Mouse (Mus musculus) hindbrain, embryonic 13.5 days (tissue): ENCODE data around the gene Exo5. TPM values are rescaled to one million over a fixed set of nuclear protein-coding genes. Genes with fewer than 3 reads are reported as not detected.

Experiments
- ATAC-seq: fragments of 200-750 bp; cut with Nextera tagmentation; 2 replicates; pipeline ENCODE4 v1.8.0; 2017; ENCODE audit warnings: moderate TSS enrichment; ENCODE audit not compliant: low FRiP score
- H3K27ac ChIP-seq: fragments of 300-500 bp; sonication (generic); 2 replicates; pipeline ENCODE4 v1.5.1; 2015; ENCODE audit warnings: inconsistent platforms, mild to moderate bottlenecking, moderate library complexity
- H3K27me3 ChIP-seq: fragments of 300-500 bp; sonication (generic); 2 replicates; pipeline ENCODE4 v1.6.1; 2015; ENCODE audit warnings: mild to moderate bottlenecking, inconsistent platforms
- H3K36me3 ChIP-seq: fragments of 300-500 bp; sonication (generic); 2 replicates; pipeline ENCODE4 v1.6.1; 2015; ENCODE audit warnings: mild to moderate bottlenecking, inconsistent platforms
- H3K4me1 ChIP-seq: fragments of 300-500 bp; sonication (generic); replicated peaks from 2 replicates; pipeline ENCODE4 v1.6.1; 2015; ENCODE audit warnings: inconsistent platforms
- H3K4me2 ChIP-seq: fragments of 300-500 bp; sonication (generic); 2 replicates; pipeline ENCODE4 v1.6.1; 2015; ENCODE audit warnings: inconsistent platforms, mild to moderate bottlenecking, moderate library complexity
- H3K4me3 ChIP-seq: fragments of 300-500 bp; sonication (generic); 2 replicates; pipeline ENCODE4 v1.5.1; 2015; ENCODE audit warnings: mild to moderate bottlenecking, inconsistent platforms
- H3K9ac ChIP-seq: fragments of 300-500 bp; sonication (generic); 2 replicates; pipeline ENCODE4 v1.6.1; 2015; ENCODE audit warnings: mild to moderate bottlenecking, inconsistent platforms
- H3K9me3 ChIP-seq: fragments of 300-500 bp; sonication (generic); 2 replicates; pipeline ENCODE4 v1.6.1; 2016; ENCODE audit warnings: inconsistent platforms
- WGBS: fragments of 180-500 bp; shearing (Covaris S2); methylation state at CpG from one replicate; pipeline ENCODE4 v1.1.7; 2015; 5-methylcytosine and 5-hydroxymethylcytosine counted together
- polyA plus RNA-seq: library from polyadenylated mRNA; unstranded; fragments of >200 nt; fragmentation: Nextera tagmentation; extraction: Ambion mirVana; gene quantifications from 2 replicates; pipeline ENCODE4 v1.2.1, GENCODE M21; 2015

Exo5 gene
- polyA plus RNA-seq, 1 experiment from 2014 or later, result 38.3 TPM

DNA sequence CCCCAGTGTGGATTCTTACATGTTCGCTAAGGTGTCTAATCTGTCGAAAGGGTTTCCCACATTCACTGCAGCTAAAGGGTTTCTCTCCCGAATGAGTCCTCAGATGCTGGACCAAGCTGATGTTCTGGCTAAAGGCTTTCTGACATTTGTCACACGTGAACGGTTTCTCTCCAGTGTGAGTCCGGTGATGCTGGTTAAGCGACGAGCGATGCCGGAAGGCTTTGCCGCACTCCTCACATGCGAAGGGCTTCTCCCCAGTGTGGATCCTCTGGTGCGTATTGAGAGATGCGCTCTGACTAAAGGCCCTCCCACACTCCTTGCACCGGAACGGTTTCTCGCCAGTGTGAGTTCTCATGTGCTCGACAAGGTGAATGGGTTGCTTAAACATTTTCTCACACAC lies 5.9 kb upstream of the Exo5 start:
- Histone ChIP-seq H3K36me3 (peaks cover 16% of the 10 kb centered on the region), H3K4me2 (no peak overlapping the region)
- WGBS, result 95% methylated on average over 18 of the region's 18 CpGs

DNA sequence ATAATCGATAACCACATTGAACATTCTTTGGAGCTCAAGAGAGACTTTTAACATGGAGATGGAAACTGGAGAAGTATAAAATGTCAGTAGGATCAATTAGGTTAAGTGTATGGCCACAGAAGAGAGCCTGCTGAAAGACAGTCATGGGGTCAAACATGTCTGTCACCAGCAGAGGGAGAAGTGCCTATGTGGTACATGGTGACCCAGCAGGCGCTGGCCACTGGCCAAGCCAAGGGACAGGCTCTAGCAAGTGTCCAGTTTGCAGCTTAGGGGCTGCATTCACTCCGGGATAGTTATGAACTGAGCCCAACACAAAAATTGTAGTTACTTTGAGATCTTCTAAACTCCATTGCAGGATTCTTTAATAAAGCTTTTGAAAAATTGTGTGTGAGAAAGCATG lies 3.9 kb upstream of the Exo5 start:
- no peak overlapping the region for H3K4me3 ChIP-seq
- H3K27me3 ChIP-seq, result no peaks in the 10 kb centered on the region
- H3K9ac ChIP-seq, result no peak overlapping the region
- WGBS, result 91% methylated on average over 3 of the region's 3 CpGs
- peaks cover 10% of the 10 kb centered on the region; the same call in 1 of the 2 replicates for H3K9me3 ChIP-seq
- H3K4me1 ChIP-seq, result peaks cover 7% of the 10 kb centered on the region
- H3K27ac ChIP-seq, result no peak overlapping the region
- no peak for ATAC-seq
- H3K4me2 ChIP-seq, result no peak overlapping the region
- peaks cover 10% of the 10 kb centered on the region for H3K36me3 ChIP-seq

More for the DNA sequence above, 5.9 kb upstream of the Exo5 start:
- no peak overlapping the region for H3K4me3 ChIP-seq
- H3K27me3 ChIP-seq, result no peaks in the 10 kb centered on the region
- H3K9me3 ChIP-seq, result peaks cover 10% of the 10 kb centered on the region; the same call in 1 of the 2 replicates
- H3K27ac ChIP-seq, result no peak overlapping the region
- H3K9ac ChIP-seq, result no peak overlapping the region
- no peak for ATAC-seq
- no peaks in the 10 kb centered on the region for H3K4me1 ChIP-seq

DNA sequence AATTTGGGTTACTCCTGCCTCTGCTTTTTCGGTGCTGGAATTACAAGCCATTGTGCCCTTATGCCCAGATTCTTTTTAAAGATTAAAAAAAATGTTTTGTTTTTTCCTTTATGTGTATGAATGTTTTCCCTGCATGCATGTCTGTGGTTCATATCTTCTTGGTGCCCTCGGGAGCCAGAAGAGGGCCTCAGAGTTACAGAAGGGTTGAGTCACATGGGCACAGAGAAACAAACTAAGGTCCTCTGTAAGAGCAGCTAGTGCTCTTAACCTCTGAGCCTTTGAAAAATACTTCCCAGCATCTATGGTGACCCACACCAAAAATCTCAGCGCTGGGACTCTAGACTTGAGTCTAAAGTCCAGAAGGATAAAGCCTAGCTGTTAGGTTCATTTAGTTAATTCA lies 569 bp upstream of the Exo5 start:
- H3K4me2 ChIP-seq, result peak overlapping the region; percentile 69
- H3K9me3 ChIP-seq, result 0 out of 2 replicates have a peak, but pooled peaks cover 18% of the 10 kb centered on the region
- peak overlapping the region; percentile 92 for H3K27ac ChIP-seq
- H3K9ac ChIP-seq, result peak overlapping the region; percentile 84
- peaks cover 26% of the 10 kb centered on the region for H3K36me3 ChIP-seq
- no peaks in the 10 kb centered on the region for H3K27me3 ChIP-seq
- peaks cover 17% of the 10 kb centered on the region for H3K4me1 ChIP-seq
- peak; percentile 63 for ATAC-seq
- peak overlapping the region; percentile 65 for H3K4me3 ChIP-seq
- WGBS, result 17% methylated on average over 3 of the region's 3 CpGs

DNA sequence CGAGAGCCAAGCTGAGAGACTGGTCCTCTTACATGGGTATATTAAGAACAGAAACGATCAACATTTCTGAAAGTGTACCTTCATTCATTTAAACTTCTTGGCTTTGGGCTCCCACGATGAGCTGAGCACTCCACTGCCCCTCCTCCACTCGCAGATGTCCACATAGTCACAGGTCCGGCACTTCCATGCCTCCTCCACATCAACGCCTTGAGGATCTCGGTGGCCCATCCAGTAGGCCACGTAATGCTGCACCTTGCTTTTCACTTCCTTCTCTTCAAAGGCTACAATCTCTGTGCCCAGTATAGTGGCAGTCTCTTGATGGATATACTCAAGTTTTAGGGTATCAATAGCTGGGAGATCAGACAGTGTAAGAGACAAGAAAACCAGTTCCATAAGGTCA lies 3.4 kb downstream of the Exo5 start:
- Histone ChIP-seq H3K36me3 (peaks cover 43% of the 10 kb centered on the region), H3K9me3 (0 out of 2 replicates have a peak, but pooled peaks cover 18% of the 10 kb centered on the region), H3K4me3 (no peak overlapping the region), H3K4me2 (no peak overlapping the region), H3K4me1 (peaks cover 17% of the 10 kb centered on the region), H3K27ac (no peak overlapping the region), H3K9ac (no peak overlapping the region), H3K27me3 (no peaks in the 10 kb centered on the region)
- WGBS, result 98% methylated on average over 8 of the region's 8 CpGs
- ATAC-seq, result no peak

DNA sequence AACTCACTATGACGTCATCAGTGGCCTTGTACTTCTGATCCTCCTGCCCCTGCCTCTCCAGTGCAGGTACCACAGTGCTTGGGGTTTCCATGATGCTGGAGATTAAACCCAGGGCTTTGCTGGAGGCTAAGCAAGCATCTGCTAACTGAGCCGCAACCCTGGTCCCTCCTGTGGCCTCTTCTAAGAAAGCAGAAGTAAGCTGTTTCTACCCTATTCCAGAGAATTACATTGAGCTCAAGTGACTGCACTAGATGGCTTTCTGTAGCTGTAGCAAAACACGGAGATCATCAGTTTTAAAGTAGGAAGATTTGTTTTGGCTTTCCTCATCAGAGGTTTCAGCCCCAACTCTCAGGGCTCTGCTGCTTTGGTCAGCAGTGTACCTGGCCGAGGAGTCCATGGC lies 10.3 kb downstream of the Exo5 start:
- Histone ChIP-seq H3K9ac (no peak overlapping the region), H3K27me3 (0 out of 2 replicates have a peak, but pooled peaks cover 3% of the 10 kb centered on the region), H3K36me3 (peaks cover 9% of the 10 kb centered on the region), H3K4me1 (no peaks in the 10 kb centered on the region; the same call in 1 of the 2 replicates), H3K4me2 (no peak overlapping the region), H3K9me3 (no peaks in the 10 kb centered on the region), H3K27ac (no peak overlapping the region), H3K4me3 (no peak overlapping the region)
- ATAC-seq, result no peak
- 79% methylated on average over 4 of the region's 4 CpGs for WGBS

DNA sequence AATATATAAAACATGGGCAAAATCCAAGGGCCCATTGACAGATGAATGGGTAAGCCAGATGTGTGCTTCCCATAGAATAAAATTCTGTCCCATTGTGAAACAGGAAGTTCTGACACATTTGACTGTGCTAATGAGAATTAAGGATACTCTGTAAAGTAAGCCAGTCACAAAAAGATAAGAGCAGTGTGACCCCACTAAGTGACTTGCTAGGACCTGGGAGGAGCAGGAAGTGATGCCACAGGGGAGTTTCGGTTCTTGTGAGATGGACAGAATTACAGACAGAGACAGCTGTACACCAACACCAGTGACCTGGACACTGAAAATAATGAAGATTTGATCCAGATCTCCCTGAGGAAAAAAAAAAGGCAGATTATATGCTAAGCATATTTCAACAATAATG lies 11.0 kb downstream of the Exo5 start:
- H3K9me3 ChIP-seq, result no peaks in the 10 kb centered on the region
- H3K9ac ChIP-seq, result no peak overlapping the region
- 83% methylated on average over 1 of the region's 1 CpGs for WGBS

DNA sequence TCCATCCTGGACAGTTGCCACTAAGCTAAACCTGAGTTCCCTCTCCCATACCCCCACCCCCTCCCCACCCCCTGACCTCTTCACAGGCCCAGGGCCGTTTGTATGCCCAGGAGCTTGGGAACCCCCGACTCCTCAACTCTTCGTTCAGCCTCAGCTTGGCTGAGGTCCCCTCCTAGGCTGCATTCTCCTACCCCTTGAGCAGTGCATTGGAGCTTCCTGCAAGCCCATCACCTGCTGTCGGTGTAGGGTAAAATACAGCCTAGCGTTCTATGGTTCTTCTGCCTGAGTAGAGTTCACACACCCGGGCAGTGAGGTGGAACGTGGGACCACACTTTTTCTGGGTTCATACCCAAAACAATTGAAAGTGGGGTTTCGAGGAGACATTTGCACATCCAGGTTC lies 11.4 kb downstream of the Exo5 start:
- Histone ChIP-seq H3K27ac (no peak overlapping the region), H3K27me3 (0 out of 2 replicates have a peak, but pooled peaks cover 3% of the 10 kb centered on the region), H3K9ac (no peak overlapping the region), H3K4me1 (no peaks in the 10 kb centered on the region; the same call in 1 of the 2 replicates), H3K9me3 (no peaks in the 10 kb centered on the region), H3K36me3 (no peaks in the 10 kb centered on the region), H3K4me3 (no peak overlapping the region), H3K4me2 (no peak overlapping the region)
- no peak for ATAC-seq
- WGBS, result 69% methylated on average over 8 of the region's 8 CpGs

More for the DNA sequence above, 11.0 kb downstream of the Exo5 start:
- Histone ChIP-seq H3K4me3 (no peak overlapping the region), H3K27me3 (0 out of 2 replicates have a peak, but pooled peaks cover 3% of the 10 kb centered on the region), H3K4me1 (no peaks in the 10 kb centered on the region; the same call in 1 of the 2 replicates), H3K36me3 (peaks cover 3% of the 10 kb centered on the region; the same call in 1 of the 2 replicates), H3K4me2 (no peak overlapping the region), H3K27ac (no peak overlapping the region)
- no peak for ATAC-seq

DNA sequence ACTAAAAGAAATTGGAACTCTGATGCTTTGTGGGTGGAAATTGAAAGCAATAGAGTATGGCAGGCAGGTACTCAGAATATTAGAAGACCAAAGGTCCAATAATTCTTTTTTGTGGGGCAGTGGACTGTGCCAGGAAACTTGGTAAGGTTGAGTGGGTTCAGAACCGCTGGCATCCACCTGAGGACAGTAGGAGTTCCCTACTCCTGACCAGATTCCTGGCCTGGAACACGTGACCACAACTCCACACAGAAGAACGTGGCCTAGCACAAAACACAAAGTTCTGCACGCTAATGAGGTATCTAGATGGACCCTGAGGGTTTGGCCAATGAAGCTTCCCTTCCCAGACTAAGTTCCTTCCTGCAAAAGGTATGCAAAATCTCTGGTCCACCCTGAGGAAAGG lies 12.0 kb downstream of the Exo5 start:
- Histone ChIP-seq H3K36me3 (no peaks in the 10 kb centered on the region), H3K4me3 (no peak overlapping the region), H3K9ac (no peak overlapping the region), H3K27me3 (0 out of 2 replicates have a peak, but pooled peaks cover 3% of the 10 kb centered on the region), H3K27ac (no peak overlapping the region), H3K9me3 (no peaks in the 10 kb centered on the region), H3K4me1 (no peaks in the 10 kb centered on the region; the same call in 1 of the 2 replicates), H3K4me2 (no peak overlapping the region)
- 53% methylated on average over 4 of the region's 4 CpGs for WGBS
- no peak for ATAC-seq

DNA sequence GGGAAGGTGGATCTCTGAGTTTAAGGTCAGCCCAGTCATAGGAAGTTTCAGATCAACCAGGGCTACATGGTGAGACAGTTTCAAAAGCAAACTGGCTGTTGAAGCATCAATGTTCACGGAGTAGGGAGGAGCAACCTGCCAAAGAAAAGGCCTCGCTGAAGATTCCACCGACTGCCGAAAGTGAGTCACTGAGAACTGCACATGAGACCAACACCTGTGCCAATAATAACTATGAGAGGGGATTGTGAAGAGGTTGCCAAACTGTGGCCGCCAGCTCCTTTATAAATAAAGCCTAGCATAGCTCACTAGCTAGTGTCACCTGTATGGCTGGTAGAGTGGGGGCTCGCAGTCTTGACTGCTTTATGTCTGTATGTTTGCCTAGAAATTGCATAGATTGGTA lies 13.7 kb downstream of the Exo5 start:
- no peak overlapping the region for H3K4me3 ChIP-seq
- H3K4me2 ChIP-seq, result no peak overlapping the region
- no peaks in the 10 kb centered on the region for H3K36me3 ChIP-seq
- no peak overlapping the region for H3K27ac ChIP-seq
- ATAC-seq, result no peak
- H3K9ac ChIP-seq, result 0 out of 2 replicates have a peak overlapping the region, but pooled peaks have one; percentile 39
- H3K27me3 ChIP-seq, result 0 out of 2 replicates have a peak, but pooled peaks cover 3% of the 10 kb centered on the region
- H3K9me3 ChIP-seq, result no peaks in the 10 kb centered on the region
- WGBS, result 87% methylated on average over 6 of the region's 6 CpGs
- H3K4me1 ChIP-seq, result no peaks in the 10 kb centered on the region; the same call in 1 of the 2 replicates

DNA sequence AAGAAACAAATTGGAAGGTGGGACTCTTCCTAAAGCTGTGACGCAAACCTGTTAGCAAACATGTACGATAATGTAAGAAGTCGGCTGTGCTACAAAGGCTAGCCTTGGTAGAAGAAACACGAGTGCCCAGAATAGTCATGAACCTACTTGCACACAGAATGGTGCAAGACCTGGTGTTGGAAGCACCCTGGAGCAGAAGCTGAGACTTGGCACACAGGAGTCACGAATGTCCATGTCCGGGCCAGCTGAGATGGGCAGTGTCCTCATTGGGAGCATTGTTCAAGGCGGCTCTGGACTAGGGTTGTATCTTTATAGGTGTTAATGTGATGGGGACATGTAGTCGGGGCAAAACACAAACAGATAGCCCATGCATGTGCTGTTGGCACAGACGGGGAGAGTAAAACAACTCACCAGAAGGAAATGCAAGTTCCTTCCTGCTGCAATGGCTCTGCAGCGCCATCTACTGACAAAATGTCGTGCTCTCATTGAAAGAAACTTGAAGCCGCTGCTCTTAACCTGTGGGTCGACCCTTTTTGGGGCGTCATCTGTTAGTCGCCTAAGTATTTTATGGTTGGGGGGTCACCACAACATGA lies 15.2 kb downstream of the Exo5 start:
- Histone ChIP-seq H3K4me1 (no peaks in the 10 kb centered on the region; the same call in 1 of the 2 replicates), H3K27ac (no peak overlapping the region), H3K9me3 (no peaks in the 10 kb centered on the region), H3K27me3 (0 out of 2 replicates have a peak, but pooled peaks cover 3% of the 10 kb centered on the region), H3K9ac (no peak overlapping the region), H3K36me3 (no peaks in the 10 kb centered on the region), H3K4me2 (no peak overlapping the region), H3K4me3 (no peak overlapping the region)
- 32% methylated on average over 15 of the region's 15 CpGs for WGBS
- peak; percentile 52; the same call in 1 of the 2 replicates for ATAC-seq

DNA sequence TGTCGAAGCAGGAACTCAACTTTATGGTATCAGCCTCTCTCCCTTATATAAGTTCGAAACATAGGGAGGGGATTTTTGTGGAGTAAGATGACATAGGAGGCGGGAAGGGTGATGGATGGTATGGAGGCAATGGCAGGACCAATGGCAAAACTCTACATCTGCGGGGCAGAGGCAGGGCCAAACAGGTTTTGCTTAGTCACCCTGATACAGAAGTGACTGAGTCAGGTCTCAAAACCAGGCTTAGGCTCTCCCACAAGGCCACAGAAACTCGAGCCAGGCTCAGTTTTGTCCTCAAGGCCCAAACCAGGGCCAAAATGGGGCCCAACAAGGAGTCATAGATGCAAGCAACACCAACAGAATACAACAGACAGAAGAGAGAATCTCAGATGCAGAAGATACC lies 19.2 kb downstream of the Exo5 start:
- no peaks in the 10 kb centered on the region; the same call in 1 of the 2 replicates for H3K4me1 ChIP-seq
- H3K9ac ChIP-seq, result no peak overlapping the region
- H3K36me3 ChIP-seq, result no peaks in the 10 kb centered on the region
- no peak overlapping the region for H3K4me2 ChIP-seq
- ATAC-seq, result no peak
- 82% methylated on average over 5 of the region's 5 CpGs for WGBS
- H3K4me3 ChIP-seq, result no peak overlapping the region
- H3K27me3 ChIP-seq, result no peaks in the 10 kb centered on the region
- no peak overlapping the region for H3K27ac ChIP-seq
- no peaks in the 10 kb centered on the region for H3K9me3 ChIP-seq

DNA sequence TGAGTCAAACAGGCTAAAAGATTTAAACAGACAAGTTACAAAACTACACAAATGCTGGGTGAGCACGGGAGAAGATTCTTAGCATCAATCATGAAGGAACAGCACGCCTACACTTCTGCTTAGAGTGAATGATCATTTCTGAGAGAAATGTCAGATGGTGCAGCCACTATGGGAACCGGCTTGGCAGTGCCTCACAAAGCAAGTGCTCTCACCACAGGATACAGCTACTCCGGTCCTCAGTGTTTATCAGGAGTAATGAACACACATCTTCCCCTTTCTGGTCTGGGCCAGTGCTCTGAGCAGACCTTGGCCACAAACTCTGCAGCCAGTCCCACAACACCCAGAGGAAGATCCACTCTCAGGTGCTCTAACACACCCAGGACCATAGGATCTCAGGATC lies 20.3 kb downstream of the Exo5 start:
- H3K36me3 ChIP-seq, result no peaks in the 10 kb centered on the region
- no peaks in the 10 kb centered on the region; the same call in 1 of the 2 replicates for H3K4me1 ChIP-seq
- no peak overlapping the region for H3K4me2 ChIP-seq
- H3K9ac ChIP-seq, result no peak overlapping the region
- no peaks in the 10 kb centered on the region for H3K27me3 ChIP-seq
- 71% methylated on average over 4 of the region's 4 CpGs for WGBS
- no peak overlapping the region for H3K4me3 ChIP-seq
- ATAC-seq, result no peak
- no peaks in the 10 kb centered on the region for H3K9me3 ChIP-seq
- no peak overlapping the region for H3K27ac ChIP-seq
